Mouse (Mus musculus) MEL (cell line): ENCODE measurements around the gene Prox1. TPM values are rescaled to one million over a fixed set of nuclear protein-coding genes. Genes with fewer than 3 reads are reported as not detected.

Experiments used
- DNase-seq: peaks from one replicate; pipeline ENCODE4 v3.0.0; 2011; ENCODE audit warnings: low read depth, low spot score
- H3K27ac ChIP-seq: 2 replicates; pipeline ENCODE4 v1.5.1; 2012; ENCODE audit warnings: low read depth, mild to moderate bottlenecking, control low read depth, low read length, moderate library complexity; ENCODE audit not compliant: control insufficient read depth
- H3K27me3 ChIP-seq, 2 experiments: fragments of 150-350 bp in 1 of 2; sonication (generic) in 1 of 2; 2 replicates each; pipeline ENCODE4 v1.6.1; 2012; ENCODE audit warnings: low read length in 2 of 2, mild to moderate bottlenecking in 2 of 2, improper control_type of control experiment in 1 of 2, moderate library complexity in 1 of 2; ENCODE audit not compliant: insufficient read depth in 2 of 2, control insufficient read depth in 1 of 2
- H3K36me3 ChIP-seq, 2 experiments: 2 replicates each; pipeline ENCODE4 v1.6.1; 2012 to 2014; ENCODE audit warnings: low read length in 2 of 2, improper control_type of control experiment in 1 of 2, inconsistent platforms in 1 of 2, mild to moderate bottlenecking in 1 of 2; ENCODE audit not compliant: insufficient read depth in 2 of 2, control insufficient read depth in 1 of 2
- H3K4me1 ChIP-seq, 2 experiments: fragments of 150-350 bp in 1 of 2; sonication (generic) in 1 of 2; 2 replicates each; pipeline ENCODE4 v1.6.1; 2012; ENCODE audit warnings: low read length in 2 of 2, improper control_type of control experiment in 1 of 2, mild to moderate bottlenecking in 1 of 2; ENCODE audit not compliant: insufficient read depth in 2 of 2, control insufficient read depth in 1 of 2
- H3K4me3 ChIP-seq, 2 experiments: fragments of 150-350 bp in 1 of 2; sonication (generic) in 1 of 2; 2 replicates each; pipeline ENCODE4 v1.5.1; 2012; ENCODE audit warnings: low read depth in 2 of 2, low read length in 2 of 2, mild to moderate bottlenecking in 2 of 2, moderate library complexity in 2 of 2, control low read depth in 1 of 2, improper control_type of control experiment in 1 of 2; ENCODE audit not compliant: control insufficient read depth in 1 of 2, insufficient read depth in 1 of 2
- H3K79me2 ChIP-seq: 2 replicates; pipeline ENCODE4 v1.6.1; 2012; ENCODE audit warnings: mild to moderate bottlenecking, low read length, moderate library complexity; ENCODE audit not compliant: control insufficient read depth, poor library complexity, insufficient read depth
- H3K9ac ChIP-seq: 2 replicates; pipeline ENCODE4 v1.6.1; 2012; ENCODE audit warnings: low read depth, mild to moderate bottlenecking, control low read depth, low read length, moderate library complexity; ENCODE audit not compliant: control insufficient read depth, poor library complexity, severe bottlenecking
- H3K9me3 ChIP-seq: fragments of 150-350 bp; sonication (generic); replicated peaks from 2 replicates; pipeline ENCODE4 v1.6.1; 2012; ENCODE audit warnings: mild to moderate bottlenecking, low read length, improper control_type of control experiment, moderate library complexity; ENCODE audit not compliant: insufficient read depth
- CHD1 ChIP-seq: IDR thresholded peaks from 2 replicates; pipeline ENCODE4 v1.6.1; 2012; ENCODE audit warnings: low read depth, mild to moderate bottlenecking, inconsistent platforms, low read length, improper control_type of control experiment
- CTCF ChIP-seq, 3 experiments: IDR thresholded peaks in 2 of 3; conservative IDR thresholded peaks in 1 of 3; 2 replicates each; pipeline ENCODE4 v1.5.1; 2011 to 2012; ENCODE audit warnings: low read length in 3 of 3, low read depth in 2 of 3, mild to moderate bottlenecking in 2 of 3, improper control_type of control experiment in 1 of 3, inconsistent platforms in 1 of 3, mixed read lengths in 1 of 3, moderate library complexity in 1 of 3; ENCODE audit not compliant: control insufficient read depth in 1 of 3, insufficient read depth in 1 of 3, poor library complexity in 1 of 3, severe bottlenecking in 1 of 3
- JUND ChIP-seq: IDR thresholded peaks from 2 replicates; pipeline ENCODE4 v1.6.1; 2011; ENCODE audit warnings: low read depth, mild to moderate bottlenecking, improper control_type of control experiment, low read length
- KAT2A ChIP-seq: conservative IDR thresholded peaks from 2 replicates; pipeline ENCODE4 v1.6.1; 2012; ENCODE audit warnings: low read depth, low read length, improper control_type of control experiment, inconsistent platforms
- MAFK ChIP-seq: IDR thresholded peaks from 2 replicates; pipeline ENCODE4 v1.6.1; 2011; ENCODE audit warnings: low read depth, mild to moderate bottlenecking, low read length, improper control_type of control experiment, borderline replicate concordance
- MAX ChIP-seq: IDR thresholded peaks from 2 replicates; pipeline ENCODE4 v1.6.1; 2011; ENCODE audit warnings: low read length, improper control_type of control experiment
- MEF2A ChIP-seq: IDR thresholded peaks from 2 replicates; pipeline ENCODE4 v1.6.1; 2014; ENCODE audit warnings: low read depth, mild to moderate bottlenecking, inconsistent platforms, low read length, improper control_type of control experiment; ENCODE audit not compliant: poor library complexity, insufficient replicate concordance, severe bottlenecking; ENCODE audit errors: extremely low read depth
- MXI1 ChIP-seq: IDR thresholded peaks from 2 replicates; pipeline ENCODE4 v1.6.1; 2011; ENCODE audit warnings: mild to moderate bottlenecking, low read depth, low read length, improper control_type of control experiment
- MYB ChIP-seq: IDR thresholded peaks from 2 replicates; pipeline ENCODE4 v1.6.1; 2011; ENCODE audit warnings: mild to moderate bottlenecking, low read depth, low read length, improper control_type of control experiment
- MYC ChIP-seq: IDR thresholded peaks from 2 replicates; pipeline ENCODE4 v1.6.1; 2011; ENCODE audit warnings: low read depth, mild to moderate bottlenecking, low read length, improper control_type of control experiment, moderate library complexity
- NELFE ChIP-seq: IDR thresholded peaks from 2 replicates; pipeline ENCODE4 v1.6.1; 2011; ENCODE audit warnings: low read depth, low read length, improper control_type of control experiment
- RCOR1 ChIP-seq: IDR thresholded peaks from 2 replicates; pipeline ENCODE4 v1.6.1; 2012; ENCODE audit warnings: low read depth, mild to moderate bottlenecking, inconsistent platforms, low read length, improper control_type of control experiment
- SMC3 ChIP-seq: IDR thresholded peaks from 2 replicates; pipeline ENCODE4 v1.6.1; 2011; ENCODE audit warnings: low read depth, low read length, improper control_type of control experiment
- UBTF ChIP-seq: IDR thresholded peaks from 2 replicates; pipeline ENCODE4 v1.6.1; 2012; ENCODE audit warnings: low read depth, mild to moderate bottlenecking, inconsistent platforms, low read length, improper control_type of control experiment, moderate library complexity, borderline replicate concordance; ENCODE audit not compliant: insufficient read depth
- USF1 ChIP-seq: IDR thresholded peaks from 2 replicates; pipeline ENCODE4 v1.6.1; 2014; ENCODE audit warnings: low read depth, mild to moderate bottlenecking, inconsistent platforms, low read length, improper control_type of control experiment, moderate library complexity
- USF2 ChIP-seq, 2 experiments: IDR thresholded peaks; 2 replicates each; pipeline ENCODE4 v1.6.1; 2011 to 2012; ENCODE audit warnings: improper control_type of control experiment in 2 of 2, low read length in 2 of 2, borderline replicate concordance in 1 of 2, inconsistent platforms in 1 of 2, low read depth in 1 of 2, mild to moderate bottlenecking in 1 of 2; ENCODE audit not compliant: insufficient read depth in 1 of 2
- ZC3H11A ChIP-seq: IDR thresholded peaks from 2 replicates; pipeline ENCODE4 v1.6.1; 2012; ENCODE audit warnings: low read depth, mild to moderate bottlenecking, inconsistent platforms, low read length, improper control_type of control experiment
- ZMIZ1 ChIP-seq: IDR thresholded peaks from 2 replicates; pipeline ENCODE4 v1.6.1; 2012; ENCODE audit warnings: low read depth, mild to moderate bottlenecking, inconsistent platforms, low read length, improper control_type of control experiment, moderate library complexity
- polyA plus RNA-seq, 2 experiments: library from polyadenylated mRNA; stranded (reverse) in 1 of 2; unstranded in 1 of 2; fragments of >175 nt in 1 of 2; fragments of >200 nt in 1 of 2; gene quantifications; 2 replicates each; pipeline versions ENCODE4 v1.2.1 to v1.2.4; 2012; ENCODE audit warnings: low replicate concordance in 2 of 2, low read depth in 1 of 2; ENCODE audit not compliant: insufficient read length in 2 of 2, insufficient read depth in 1 of 2, missing spikeins in 1 of 2
- total RNA-seq: library from RNA; depleted of rRNA; stranded (reverse); fragments of 300-350 nt; gene quantifications from 2 replicates; pipeline ENCODE4 v1.2.3, GENCODE M21; 2012

Gene Prox1
- total and polyA plus RNA-seq, 3 experiments = not detected

DNA sequence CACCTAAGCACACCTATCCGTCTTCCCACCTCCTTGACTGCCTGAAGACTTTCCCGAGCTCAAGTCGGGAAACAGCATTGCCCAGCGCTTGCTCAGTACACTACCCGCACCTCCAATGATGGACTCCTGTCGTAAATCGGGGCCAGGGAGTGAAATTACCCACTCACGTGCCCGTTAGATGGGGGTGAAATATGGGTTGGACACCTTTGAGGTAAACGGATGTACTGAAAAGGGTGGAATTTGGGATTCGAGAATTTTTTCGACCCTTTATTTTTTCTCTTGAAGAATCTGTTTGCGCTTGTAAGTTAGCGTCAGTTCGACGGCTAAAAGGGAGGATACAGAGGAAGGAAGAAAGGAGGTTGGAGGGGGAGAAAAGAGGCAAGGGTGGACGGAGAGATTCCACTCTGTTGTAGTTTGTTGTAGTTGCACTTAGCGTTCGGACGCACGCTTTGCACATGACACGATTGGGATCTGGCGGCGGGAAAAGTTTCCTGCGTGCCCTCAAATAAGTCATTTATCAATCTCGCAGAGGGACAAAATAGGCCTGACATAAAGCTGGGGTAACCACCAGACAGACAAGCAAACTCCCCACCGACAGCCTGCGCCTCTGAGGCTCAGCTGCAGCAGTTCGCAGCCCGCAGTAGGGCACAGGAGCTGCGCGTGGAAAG is 1.9 kb upstream of the Prox1 start:
- DNase-seq = no peak
- H3K9me3 ChIP-seq = no peaks in the 10 kb centered on the region
- no peaks in the 10 kb centered on the region for H3K4me1 ChIP-seq
- no peaks in the 10 kb centered on the region for H3K36me3 ChIP-seq
- no peaks in the 10 kb centered on the region for H3K79me2 ChIP-seq
- H3K9ac ChIP-seq = no peak overlapping the region
- H3K27me3 ChIP-seq = no peaks in the 10 kb centered on the region
- H3K27ac ChIP-seq = no peak overlapping the region
- H3K4me3 ChIP-seq = no peak overlapping the region
- no peak for TF ChIP-seq KAT2A
- no peak for TF ChIP-seq MEF2A
- no peak for TF ChIP-seq SMC3
- no peak for TF ChIP-seq JUND
- TF ChIP-seq MAX = no peak
- no peak for TF ChIP-seq CTCF (IDR thresholded peaks at IDR 0.05 in 2 of 3, conservative IDR thresholded peaks at IDR 0.05 in 1 of 3; ENCODE audit: control insufficient read depth in 1 of 3, insufficient read depth in 1 of 3, low read depth in 2 of 3, low read length in 3 of 3, poor library complexity in 1 of 3, severe bottlenecking in 1 of 3)
- TF ChIP-seq MXI1 = no peak
- no peak for TF ChIP-seq RCOR1
- TF ChIP-seq CHD1 = no peak
- no peak for TF ChIP-seq MAFK
- no peak for TF ChIP-seq ZC3H11A
- no peak for TF ChIP-seq NELFE
- no peak for TF ChIP-seq MYB
- no peak for TF ChIP-seq USF2 (IDR thresholded peaks at IDR 0.05; ENCODE audit: borderline replicate concordance in 1 of 2, insufficient read depth in 1 of 2, low read depth in 1 of 2, low read length in 2 of 2)
- no peak for TF ChIP-seq UBTF
- TF ChIP-seq USF1 = no peak

DNA sequence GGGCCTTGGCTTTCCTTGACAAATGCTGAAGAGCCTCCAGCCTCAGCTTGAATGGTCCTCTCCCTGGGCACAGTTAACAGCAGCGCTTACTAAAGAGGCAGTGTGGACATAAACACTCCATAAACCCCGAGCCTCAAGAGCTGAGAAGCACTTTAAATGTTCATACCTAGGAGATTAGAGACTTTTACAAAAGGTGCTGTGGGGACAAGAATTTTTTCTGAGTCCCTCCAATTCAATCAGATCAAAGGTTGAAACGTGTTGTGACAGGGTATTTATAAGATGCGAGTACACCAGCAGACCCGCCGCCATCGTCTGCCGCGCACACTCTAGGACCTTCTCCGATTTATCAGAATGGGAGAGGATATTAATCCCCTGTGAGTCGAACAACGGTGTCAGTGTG is 1.2 kb upstream of the Prox1 start:
- H3K4me3 ChIP-seq = no peak overlapping the region
- no peak overlapping the region for H3K9ac ChIP-seq

More for the DNA sequence above, 1.2 kb upstream of the Prox1 start:
- no peak for TF ChIP-seq ZMIZ1
- TF ChIP-seq USF2 (IDR thresholded peaks at IDR 0.05; ENCODE audit: borderline replicate concordance in 1 of 2, insufficient read depth in 1 of 2, low read depth in 1 of 2, low read length in 2 of 2) = no peak
- TF ChIP-seq MAFK = no peak
- no peak for TF ChIP-seq MYC
- TF ChIP-seq, all 39 proteins: peak for 0
- Histone ChIP-seq H3K79me2 (no peaks in the 10 kb centered on the region), H3K27me3 (no peaks in the 10 kb centered on the region), H3K36me3 (no peaks in the 10 kb centered on the region), H3K4me1 (no peaks in the 10 kb centered on the region), H3K27ac (no peak overlapping the region), H3K9me3 (no peaks in the 10 kb centered on the region)
- no peak for DNase-seq
